Mouse (Mus musculus): Measurements from ENCODE around the gene Snupn. TPM values are rescaled to one million over a fixed set of nuclear protein-coding genes. Genes with fewer than 3 reads are reported as not detected.
"Not testable (repeated sequence)": the region's sequence is repeated elsewhere in the genome, so short reads cannot be mapped to it uniquely, and the experiment has no call there.

Snupn gene
- polyA plus RNA-seq, 1 experiment, result 5.2 TPM

DNA sequence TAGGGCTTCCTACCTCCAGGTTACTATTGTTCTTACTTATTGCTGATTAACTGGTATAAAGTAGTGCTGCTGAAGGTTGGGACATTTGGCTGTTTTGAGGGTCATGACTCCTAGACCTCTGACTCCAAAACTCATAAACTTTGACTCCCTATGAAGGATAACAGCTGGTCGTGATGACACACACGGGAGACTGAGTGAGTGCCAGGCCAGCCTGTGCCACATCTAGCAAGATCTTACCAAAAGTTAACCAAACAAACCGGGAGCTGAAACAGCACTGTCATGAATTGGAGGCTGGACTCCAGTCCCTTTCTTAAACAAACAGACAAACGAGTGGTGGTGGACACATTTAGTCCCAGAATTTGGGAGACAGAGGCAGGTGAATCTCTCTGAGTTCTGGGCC is 21.2 kb upstream of the Snupn start:
- Histone ChIP-seq H3K27ac (ENCODE audit: insufficient read depth, low read depth, low read length) (no peak overlapping the region), H3K4me1 (ENCODE audit: control insufficient read depth, insufficient read depth, low read length) (peaks cover 18% of the 10 kb centered on the region), H3K4me3 (ENCODE audit: insufficient read depth, low read length) (no peak overlapping the region)
- no peak for TF ChIP-seq POLR2A (IDR thresholded peaks at IDR 0.05; ENCODE audit: borderline replicate concordance, low read depth, low read length)
- TF ChIP-seq CTCF (IDR thresholded peaks at IDR 0.05; ENCODE audit: low read depth, low read length), result no peak

DNA sequence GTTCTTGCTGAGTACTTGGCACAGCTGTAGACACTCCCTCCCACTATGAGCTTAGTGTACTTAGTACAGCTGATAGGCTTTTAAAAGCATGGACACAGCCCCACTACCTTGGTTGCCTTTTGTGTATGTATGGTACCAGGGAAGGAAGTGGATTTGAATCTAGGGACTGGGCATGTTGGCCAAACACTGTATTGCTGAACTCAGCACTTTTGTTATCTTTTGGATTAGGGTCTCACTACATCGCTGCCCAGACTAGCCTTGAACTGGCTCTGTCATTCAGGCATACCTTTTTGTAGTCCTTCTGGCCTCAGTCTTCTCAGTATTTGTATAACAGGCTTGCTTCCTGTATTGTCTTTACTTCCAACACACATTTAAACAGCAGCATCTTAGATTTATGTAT is 20.1 kb upstream of the Snupn start:
- TF ChIP-seq POLR2A (IDR thresholded peaks at IDR 0.05; ENCODE audit: borderline replicate concordance, low read depth, low read length), result no peak
- no peak for TF ChIP-seq CTCF (IDR thresholded peaks at IDR 0.05; ENCODE audit: low read depth, low read length)
- Histone ChIP-seq H3K4me3 (ENCODE audit: insufficient read depth, low read length) (no peak overlapping the region), H3K4me1 (ENCODE audit: control insufficient read depth, insufficient read depth, low read length) (peaks cover 9% of the 10 kb centered on the region), H3K27ac (ENCODE audit: insufficient read depth, low read depth, low read length) (no peak overlapping the region)

DNA sequence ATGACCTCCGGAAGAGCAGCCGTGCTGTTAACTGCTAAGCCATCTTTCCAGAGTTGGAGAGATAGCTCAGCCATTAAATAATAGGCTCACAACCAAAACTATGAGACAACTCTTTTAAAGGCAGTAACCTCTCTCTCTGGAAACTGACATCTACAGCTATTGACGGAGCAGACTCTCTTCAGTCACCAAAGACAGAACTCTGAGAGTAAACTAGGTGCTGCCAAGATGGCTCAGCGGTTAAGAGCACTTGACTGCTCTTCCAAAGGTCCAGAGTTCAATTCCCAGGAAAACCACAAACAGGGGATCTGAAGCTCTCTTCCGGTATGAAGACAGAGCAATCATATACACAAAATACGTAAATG is 13.8 kb upstream of the Snupn start:
- Histone ChIP-seq H3K4me1 (ENCODE audit: control insufficient read depth, insufficient read depth, low read length) (peaks cover 9% of the 10 kb centered on the region; the same call in 1 of the 2 replicates), H3K27ac (ENCODE audit: insufficient read depth, low read depth, low read length) (peak overlapping the region; percentile 76), H3K4me3 (ENCODE audit: insufficient read depth, low read length) (peak overlapping the region; percentile 61)
- TF ChIP-seq POLR2A (IDR thresholded peaks at IDR 0.05; ENCODE audit: borderline replicate concordance, low read depth, low read length) (no peak), CTCF (IDR thresholded peaks at IDR 0.05; ENCODE audit: low read depth, low read length) (no peak)

DNA sequence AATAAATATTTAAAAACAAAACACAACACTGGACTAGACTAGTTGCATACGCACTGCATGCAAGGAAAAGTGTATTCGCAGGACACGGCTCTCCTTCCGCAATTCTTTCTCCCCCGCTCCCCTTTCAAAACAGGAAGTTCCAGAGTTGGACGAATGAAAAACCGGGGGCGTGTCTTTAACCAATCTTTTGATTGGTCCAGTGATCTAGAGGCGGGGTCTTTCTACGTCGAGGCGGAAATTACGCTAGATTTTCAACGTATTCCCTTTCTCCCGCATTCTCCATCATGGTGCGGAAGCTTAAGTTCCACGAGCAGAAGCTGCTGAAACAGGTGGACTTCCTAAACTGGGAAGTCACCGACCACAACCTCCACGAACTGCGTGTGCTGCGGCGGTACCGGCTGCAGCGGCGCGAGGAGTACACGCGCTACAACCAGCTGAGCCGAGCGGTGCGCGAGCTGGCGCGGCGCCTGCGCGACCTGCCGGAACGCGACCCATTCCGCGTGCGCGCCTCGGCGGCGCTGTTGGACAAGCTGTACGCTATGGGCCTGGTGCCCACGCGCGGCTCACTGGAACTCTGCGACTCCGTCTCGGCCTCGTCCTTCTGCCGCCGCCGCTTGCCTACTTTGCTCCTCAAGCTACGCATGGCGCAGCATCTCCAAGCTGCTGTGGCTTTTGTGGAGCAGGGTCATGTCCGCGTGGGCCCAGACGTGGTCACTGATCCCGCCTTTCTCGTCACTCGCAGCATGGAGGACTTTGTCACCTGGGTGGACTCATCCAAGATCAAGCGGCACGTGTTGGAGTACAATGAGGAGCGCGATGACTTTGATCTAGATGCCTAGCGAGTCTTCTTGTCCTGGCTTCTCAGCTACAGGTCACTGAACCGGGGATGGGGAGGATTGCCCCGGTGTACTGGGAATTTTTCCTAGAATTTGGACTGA is 13.2 kb upstream of the Snupn start, which contains the start of gene Imp3:
TSS of gene Imp3 (plus strand) at position 253 of the 938 bp plus-strand sequence.
- peaks cover 9% of the 10 kb centered on the region; the same call in 1 of the 2 replicates for H3K4me1 ChIP-seq (ENCODE audit: control insufficient read depth, insufficient read depth, low read length)
- peak within 1 kb of the TSS; percentile 93 for H3K4me3 ChIP-seq (ENCODE audit: insufficient read depth, low read length)
- peak within 1 kb of the TSS; percentile 79 for H3K27ac ChIP-seq (ENCODE audit: insufficient read depth, low read depth, low read length)
- TF ChIP-seq CTCF (IDR thresholded peaks at IDR 0.05; ENCODE audit: low read depth, low read length) (no peak), POLR2A (IDR thresholded peaks at IDR 0.05; ENCODE audit: borderline replicate concordance, low read depth, low read length) (no peak)

DNA sequence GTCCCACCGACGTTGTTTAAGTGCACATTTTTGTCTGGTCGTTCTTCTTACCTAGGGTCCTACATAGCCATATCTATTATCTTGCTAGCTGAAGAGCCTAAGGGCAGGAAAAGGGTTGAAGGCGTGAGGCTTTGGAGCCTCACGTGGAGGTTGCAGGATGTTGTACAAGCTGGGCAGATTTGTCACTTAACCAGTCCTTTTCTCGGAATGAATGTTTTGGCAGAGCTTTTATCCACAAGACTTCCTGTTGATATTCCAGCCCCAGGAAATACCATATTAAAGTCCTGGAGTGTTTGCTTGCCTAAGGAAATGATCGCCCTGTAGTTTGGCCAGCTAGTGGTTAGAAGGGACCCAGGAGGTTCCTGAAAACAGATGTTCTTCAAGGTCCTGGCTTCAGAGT is 12.3 kb upstream of the Snupn start:
- Histone ChIP-seq H3K27ac (ENCODE audit: insufficient read depth, low read depth, low read length) (peak overlapping the region; percentile 47), H3K4me3 (ENCODE audit: insufficient read depth, low read length) (peak overlapping the region; percentile 93), H3K4me1 (ENCODE audit: control insufficient read depth, insufficient read depth, low read length) (peaks cover 9% of the 10 kb centered on the region; the same call in 1 of the 2 replicates)
- no peak for TF ChIP-seq POLR2A (IDR thresholded peaks at IDR 0.05; ENCODE audit: borderline replicate concordance, low read depth, low read length)
- no peak for TF ChIP-seq CTCF (IDR thresholded peaks at IDR 0.05; ENCODE audit: low read depth, low read length)

DNA sequence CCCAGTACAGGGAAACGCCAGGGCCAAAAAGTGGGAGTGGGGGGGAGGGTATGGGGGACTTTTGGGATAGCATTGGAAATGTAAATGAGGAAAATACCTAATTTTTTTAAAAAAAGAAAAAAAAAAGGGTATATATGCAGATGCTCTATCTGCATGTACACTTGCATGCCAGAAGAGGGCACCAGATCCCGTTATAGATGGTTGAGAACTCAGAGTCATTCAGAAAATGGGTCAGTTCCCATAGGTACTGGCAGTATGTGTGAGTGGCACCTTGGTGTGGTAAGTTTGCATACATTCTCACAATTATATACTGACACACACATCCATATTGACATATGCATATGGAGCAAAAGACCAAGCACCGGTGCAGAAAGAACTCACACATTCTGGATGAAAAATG is 3.2 kb upstream of the Snupn start:
- not testable (repeated sequence) for H3K4me1 ChIP-seq (ENCODE audit: control insufficient read depth, insufficient read depth, low read length)

DNA sequence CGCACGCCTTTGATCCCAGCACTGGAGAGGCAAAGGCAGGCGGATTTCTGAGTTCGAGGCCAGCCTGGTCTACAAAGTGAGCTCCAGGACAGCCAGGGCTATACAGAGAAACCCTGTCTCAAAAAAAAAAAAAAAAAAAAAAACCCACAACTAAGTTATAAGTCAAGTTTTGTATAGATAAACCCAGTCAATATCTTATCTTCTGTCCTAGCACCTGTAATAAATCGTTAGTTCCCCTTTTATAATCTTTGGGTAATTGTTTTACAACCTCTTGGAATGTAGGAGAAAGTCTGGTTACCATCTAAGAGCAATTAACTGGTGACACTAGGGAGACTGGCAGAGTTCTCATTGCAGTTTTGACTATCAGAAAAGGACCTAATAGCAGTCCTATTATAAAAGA is 2.0 kb upstream of the Snupn start:
- not testable (repeated sequence) for H3K27ac ChIP-seq (ENCODE audit: insufficient read depth, low read depth, low read length); H3K4me1 ChIP-seq (ENCODE audit: control insufficient read depth, insufficient read depth, low read length)

More for the DNA sequence above, 3.2 kb upstream of the Snupn start:
- H3K27ac ChIP-seq (ENCODE audit: insufficient read depth, low read depth, low read length); H3K4me3 ChIP-seq (ENCODE audit: insufficient read depth, low read length): not testable (repeated sequence)

DNA sequence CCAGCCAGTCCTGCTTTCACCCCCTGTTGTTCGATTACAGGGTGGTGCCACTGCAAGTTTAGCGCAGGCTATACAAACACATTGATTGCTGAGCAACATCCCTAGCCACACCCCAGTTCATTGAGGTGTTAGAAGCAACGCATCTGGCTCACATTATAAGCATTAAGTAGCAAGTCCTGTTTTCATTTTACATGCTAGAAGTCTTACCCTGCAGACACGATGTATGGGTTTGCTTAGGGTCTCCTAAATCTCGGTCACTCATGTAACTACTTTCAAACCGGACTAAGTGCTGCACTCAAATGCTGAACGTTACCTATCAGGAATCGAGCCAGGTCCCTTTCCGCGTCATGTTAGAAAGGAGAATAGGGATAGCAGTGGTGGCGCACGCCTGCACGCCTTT is 911 bp upstream of the Snupn start:
- peak overlapping the region; percentile 49 for H3K4me3 ChIP-seq (ENCODE audit: insufficient read depth, low read length)
- H3K4me1 ChIP-seq (ENCODE audit: control insufficient read depth, insufficient read depth, low read length), result peaks cover 3% of the 10 kb centered on the region; the same call in 1 of the 2 replicates
- no peak overlapping the region for H3K27ac ChIP-seq (ENCODE audit: insufficient read depth, low read depth, low read length)
- TF ChIP-seq POLR2A (IDR thresholded peaks at IDR 0.05; ENCODE audit: borderline replicate concordance, low read depth, low read length) (no peak), CTCF (IDR thresholded peaks at IDR 0.05; ENCODE audit: low read depth, low read length) (no peak)

More for the DNA sequence above, 2.0 kb upstream of the Snupn start:
- H3K4me3 ChIP-seq (ENCODE audit: insufficient read depth, low read length), result not testable (repeated sequence)

DNA sequence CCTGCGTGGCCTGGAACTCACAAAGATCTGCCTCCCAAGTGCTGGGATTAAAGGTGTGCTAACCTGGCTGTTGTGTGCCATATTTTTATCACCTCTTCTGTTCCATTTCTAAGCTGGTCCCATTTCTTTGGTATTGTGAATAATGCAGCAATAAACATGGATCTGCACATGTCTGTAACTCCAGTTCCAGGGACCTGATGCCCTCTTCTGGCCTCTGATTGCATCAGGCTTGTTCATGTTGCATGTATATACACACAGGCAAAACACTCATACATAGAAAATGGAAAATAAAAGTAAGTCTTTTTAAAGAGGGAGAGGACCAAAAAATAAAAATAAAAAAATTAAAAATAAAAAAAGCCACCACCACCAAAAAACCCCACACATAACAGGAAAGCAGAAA is 2.9 kb downstream of the Snupn start:
- no peak for TF ChIP-seq CTCF (IDR thresholded peaks at IDR 0.05; ENCODE audit: low read depth, low read length)

DNA sequence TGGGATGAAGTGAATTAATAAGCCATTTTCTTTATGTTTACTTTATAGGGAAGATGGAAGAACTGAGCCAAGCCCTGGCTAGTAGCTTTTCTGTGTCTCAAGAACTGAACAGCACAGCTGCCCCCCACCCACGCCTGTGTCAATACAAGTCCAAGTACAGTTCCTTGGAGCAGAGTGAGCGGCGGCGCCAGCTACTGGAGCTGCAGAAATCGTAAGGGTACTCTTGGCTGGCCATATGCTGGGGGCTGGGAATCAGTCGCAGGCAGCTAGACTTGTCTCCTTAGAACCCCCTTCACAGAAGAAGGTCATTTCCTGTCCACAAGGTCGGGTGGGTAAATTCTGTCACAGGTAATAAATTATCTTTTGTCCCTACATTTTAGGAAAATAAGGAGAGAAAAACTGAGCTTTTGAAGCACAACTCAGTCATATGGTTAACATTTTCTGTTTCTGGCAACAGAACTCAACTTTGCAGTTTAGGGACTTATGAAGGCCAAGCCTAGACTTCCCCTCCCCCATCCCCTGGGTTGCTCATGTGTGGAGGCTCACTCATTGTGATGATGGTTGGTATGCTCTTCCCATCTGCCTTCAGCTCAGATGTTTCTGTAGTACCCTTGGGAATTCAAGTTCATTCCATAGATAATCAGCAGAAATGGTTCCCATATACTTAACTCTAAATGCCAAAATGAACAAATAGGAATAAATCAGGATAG is 6.4 kb downstream of the Snupn start:
- no peak overlapping the region for H3K4me3 ChIP-seq (ENCODE audit: insufficient read depth, low read length)
- H3K27ac ChIP-seq (ENCODE audit: insufficient read depth, low read depth, low read length), result no peak overlapping the region
- peaks cover 7% of the 10 kb centered on the region for H3K4me1 ChIP-seq (ENCODE audit: control insufficient read depth, insufficient read depth, low read length)
- TF ChIP-seq CTCF (IDR thresholded peaks at IDR 0.05; ENCODE audit: low read depth, low read length) (no peak), POLR2A (IDR thresholded peaks at IDR 0.05; ENCODE audit: borderline replicate concordance, low read depth, low read length) (no peak)

More for the DNA sequence above, 2.9 kb downstream of the Snupn start:
- no peak overlapping the region for H3K4me3 ChIP-seq (ENCODE audit: insufficient read depth, low read length)
- H3K27ac ChIP-seq (ENCODE audit: insufficient read depth, low read depth, low read length), result no peak overlapping the region
- H3K4me1 ChIP-seq (ENCODE audit: control insufficient read depth, insufficient read depth, low read length), result peaks cover 5% of the 10 kb centered on the region

Measured in bone marrow macrophage, adult 2 months (primary cell).